Mouse (Mus musculus) brain, embryonic 14.5 days (tissue): Measurements from ENCODE around the gene Aldh8a1.

ENCODE experiments used
- CTCF ChIP-seq: fragments of 200-500 bp; IDR thresholded peaks from 2 replicates; pipeline ENCODE4 v1.5.1; 2012; ENCODE audit warnings: inconsistent platforms, mild to moderate bottlenecking, moderate library complexity, borderline replicate concordance; ENCODE audit not compliant: insufficient read depth, insufficient read length; ENCODE audit errors: extremely low read depth
- POLR2A ChIP-seq: fragments of 200-500 bp; IDR thresholded peaks from 2 replicates; pipeline ENCODE4 v1.6.1; 2012; ENCODE audit warnings: mild to moderate bottlenecking, inconsistent platforms, borderline replicate concordance; ENCODE audit not compliant: poor library complexity, insufficient read depth, insufficient read length, severe bottlenecking; ENCODE audit errors: extremely low read depth

DNA sequence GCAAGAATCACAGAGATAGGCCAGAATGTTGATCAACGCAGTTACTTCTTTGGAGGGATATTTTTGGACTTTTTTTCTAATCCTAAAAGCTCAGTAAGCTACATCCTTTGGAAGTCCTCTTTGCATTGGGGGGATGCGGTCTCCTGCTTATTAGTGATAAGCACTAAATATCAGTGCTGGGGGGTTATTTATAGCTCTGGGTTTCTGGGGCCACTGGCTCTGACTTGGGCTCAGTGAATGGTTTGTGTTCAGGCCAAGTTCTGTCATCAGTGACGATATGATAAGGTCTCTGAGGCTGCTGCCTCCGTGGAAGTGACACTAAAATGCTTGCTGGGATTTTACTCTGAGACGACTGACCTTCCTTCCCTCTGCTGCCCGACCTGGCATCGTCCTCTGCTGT, 22.9 kb downstream of the Aldh8a1 start:
- TF ChIP-seq POLR2A (no peak), CTCF (no peak)
